Mouse (Mus musculus) bone marrow macrophage, adult 2 months (primary cell): ENCODE measurements around the gene Rptor.

ENCODE experiments used
- CTCF ChIP-seq: IDR thresholded peaks from 2 replicates; pipeline ENCODE4 v1.5.1; 2012; ENCODE audit warnings: low read depth, mild to moderate bottlenecking, low read length, moderate library complexity
- POLR2A ChIP-seq: IDR thresholded peaks from 2 replicates; pipeline ENCODE4 v1.6.1; 2012; ENCODE audit warnings: mild to moderate bottlenecking, low read depth, low read length, borderline replicate concordance

DNA sequence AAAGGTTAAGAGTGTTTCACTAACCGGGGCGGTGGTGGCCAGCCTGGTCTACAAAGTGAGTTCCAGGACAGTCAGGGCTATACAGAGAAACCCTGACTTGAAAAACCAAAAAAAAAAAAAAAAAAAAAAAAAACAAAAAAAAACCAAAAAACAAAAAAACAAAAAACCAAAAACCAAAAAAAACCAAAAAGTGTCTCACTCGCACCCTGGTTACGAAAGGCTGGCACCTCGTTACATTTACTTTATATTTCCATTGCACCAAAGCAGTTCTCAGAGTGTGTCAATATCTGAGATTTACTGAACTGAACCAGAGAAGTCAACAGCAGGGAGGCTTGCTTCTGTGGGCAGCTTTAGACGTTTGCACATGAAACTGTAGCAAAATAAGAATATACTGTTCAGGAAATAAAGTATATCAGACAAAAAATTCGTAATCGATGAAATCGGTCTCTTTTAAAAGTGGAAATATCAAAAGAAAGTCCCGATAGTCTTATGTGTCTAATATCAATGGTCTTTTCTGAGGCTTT is 466 bp upstream of the Rptor start:
- TF ChIP-seq CTCF (no peak), POLR2A (no peak)
